Mouse (Mus musculus): ENCODE results near the gene Rpl37a. TPM values are rescaled to one million over a fixed set of nuclear protein-coding genes. Genes with fewer than 3 reads are reported as not detected.
A peak's percentile ranks its signal among the peaks of the same experiment; 100 is the strongest.

The Rpl37a gene
- polyA plus RNA-seq, 1 experiment: 870 TPM

- TF ChIP-seq CTCF (IDR thresholded peaks at IDR 0.05; ENCODE audit: borderline replicate concordance, control insufficient read depth, extremely low read depth, insufficient read depth, low read length, poor library complexity) (no peak), POLR2A (IDR thresholded peaks at IDR 0.05; ENCODE audit: control insufficient read depth, extremely low read depth, insufficient read depth, low read length, poor library complexity) (no peak)
- H3K27me3 ChIP-seq (ENCODE audit: control insufficient read depth, insufficient read depth, low read length): no peaks in the 10 kb centered on the region
- under 1% methylated on average over 17 of the region's 17 CpGs for WGBS
- peak overlapping the region; percentile 88 for H3K4me3 ChIP-seq (ENCODE audit: control insufficient read depth, insufficient read depth, low read length)
- H3K4me1 ChIP-seq (replicated peaks; ENCODE audit: control insufficient read depth, insufficient read depth, low read length): peaks cover 10% of the 10 kb centered on the region
- H3K36me3 ChIP-seq (ENCODE audit: control insufficient read depth, insufficient read depth, low read length): peaks cover 27% of the 10 kb centered on the region
- H3K27ac ChIP-seq (ENCODE audit: control insufficient read depth, insufficient read depth, low read length): peak overlapping the region; percentile 58
- DNase-seq: no peak
These were observed 594 bp downstream of the Rpl37a start for GRCm38 (mm10) chr1:72711684-72712083.

- no peak overlapping the region for H3K27ac ChIP-seq (ENCODE audit: control insufficient read depth, insufficient read depth, low read length)
- no peak for TF ChIP-seq CTCF (IDR thresholded peaks at IDR 0.05; ENCODE audit: borderline replicate concordance, control insufficient read depth, extremely low read depth, insufficient read depth, low read length, poor library complexity)
- TF ChIP-seq POLR2A (IDR thresholded peaks at IDR 0.05; ENCODE audit: control insufficient read depth, extremely low read depth, insufficient read depth, low read length, poor library complexity): no peak
- H3K27me3 ChIP-seq (ENCODE audit: control insufficient read depth, insufficient read depth, low read length): no peaks in the 10 kb centered on the region
- WGBS: 95% methylated on average over 4 of the region's 4 CpGs
- peaks cover 10% of the 10 kb centered on the region for H3K4me1 ChIP-seq (replicated peaks; ENCODE audit: control insufficient read depth, insufficient read depth, low read length)
- peaks cover 27% of the 10 kb centered on the region for H3K36me3 ChIP-seq (ENCODE audit: control insufficient read depth, insufficient read depth, low read length)
- H3K4me3 ChIP-seq (ENCODE audit: control insufficient read depth, insufficient read depth, low read length): no peak overlapping the region
- DNase-seq: no peak
These were observed 3.5 kb downstream of the Rpl37a start for GRCm38 (mm10) chr1:72714547-72714946.

GRCm38 (mm10) chr1:72715065-72715464, 4.0 kb downstream of the Rpl37a start:
- 91% methylated on average over 1 of the region's 1 CpGs for WGBS
- H3K27me3 ChIP-seq (ENCODE audit: control insufficient read depth, insufficient read depth, low read length): no peaks in the 10 kb centered on the region
- DNase-seq: no peak
- H3K4me1 ChIP-seq (replicated peaks; ENCODE audit: control insufficient read depth, insufficient read depth, low read length): peaks cover 10% of the 10 kb centered on the region
- H3K36me3 ChIP-seq (ENCODE audit: control insufficient read depth, insufficient read depth, low read length): peaks cover 27% of the 10 kb centered on the region
- no peak for TF ChIP-seq CTCF (IDR thresholded peaks at IDR 0.05; ENCODE audit: borderline replicate concordance, control insufficient read depth, extremely low read depth, insufficient read depth, low read length, poor library complexity)
- no peak for TF ChIP-seq POLR2A (IDR thresholded peaks at IDR 0.05; ENCODE audit: control insufficient read depth, extremely low read depth, insufficient read depth, low read length, poor library complexity)
- H3K27ac ChIP-seq (ENCODE audit: control insufficient read depth, insufficient read depth, low read length): no peak overlapping the region
- H3K4me3 ChIP-seq (ENCODE audit: control insufficient read depth, insufficient read depth, low read length): no peak overlapping the region

- Histone ChIP-seq H3K36me3 (ENCODE audit: control insufficient read depth, insufficient read depth, low read length) (peaks cover 27% of the 10 kb centered on the region), H3K4me3 (ENCODE audit: control insufficient read depth, insufficient read depth, low read length) (no peak overlapping the region), H3K27ac (ENCODE audit: control insufficient read depth, insufficient read depth, low read length) (no peak overlapping the region), H3K27me3 (ENCODE audit: control insufficient read depth, insufficient read depth, low read length) (no peaks in the 10 kb centered on the region), H3K4me1 (replicated peaks; ENCODE audit: control insufficient read depth, insufficient read depth, low read length) (peaks cover 7% of the 10 kb centered on the region)
- TF ChIP-seq CTCF (IDR thresholded peaks at IDR 0.05; ENCODE audit: borderline replicate concordance, control insufficient read depth, extremely low read depth, insufficient read depth, low read length, poor library complexity) (no peak), POLR2A (IDR thresholded peaks at IDR 0.05; ENCODE audit: control insufficient read depth, extremely low read depth, insufficient read depth, low read length, poor library complexity) (no peak)
- WGBS: 94% methylated on average over 3 of the region's 3 CpGs
- no peak for DNase-seq
These were observed 4.7 kb downstream of the Rpl37a start for GRCm38 (mm10) chr1:72715593-72716361.

GRCm38 (mm10) chr1:72716421-72716820, 5.3 kb downstream of the Rpl37a start:
- H3K27me3 ChIP-seq (ENCODE audit: control insufficient read depth, insufficient read depth, low read length): no peaks in the 10 kb centered on the region
- peaks cover 7% of the 10 kb centered on the region for H3K4me1 ChIP-seq (replicated peaks; ENCODE audit: control insufficient read depth, insufficient read depth, low read length)
- WGBS: 91% methylated on average over 2 of the region's 2 CpGs
- no peak overlapping the region for H3K27ac ChIP-seq (ENCODE audit: control insufficient read depth, insufficient read depth, low read length)
- peaks cover 27% of the 10 kb centered on the region for H3K36me3 ChIP-seq (ENCODE audit: control insufficient read depth, insufficient read depth, low read length)
- TF ChIP-seq POLR2A (IDR thresholded peaks at IDR 0.05; ENCODE audit: control insufficient read depth, extremely low read depth, insufficient read depth, low read length, poor library complexity) (no peak), CTCF (IDR thresholded peaks at IDR 0.05; ENCODE audit: borderline replicate concordance, control insufficient read depth, extremely low read depth, insufficient read depth, low read length, poor library complexity) (no peak)
- no peak overlapping the region for H3K4me3 ChIP-seq (ENCODE audit: control insufficient read depth, insufficient read depth, low read length)
- DNase-seq: no peak

- H3K36me3 ChIP-seq (ENCODE audit: control insufficient read depth, insufficient read depth, low read length): peaks cover 27% of the 10 kb centered on the region
- no peak for TF ChIP-seq POLR2A (IDR thresholded peaks at IDR 0.05; ENCODE audit: control insufficient read depth, extremely low read depth, insufficient read depth, low read length, poor library complexity)
- no peak for TF ChIP-seq CTCF (IDR thresholded peaks at IDR 0.05; ENCODE audit: borderline replicate concordance, control insufficient read depth, extremely low read depth, insufficient read depth, low read length, poor library complexity)
- no peaks in the 10 kb centered on the region for H3K27me3 ChIP-seq (ENCODE audit: control insufficient read depth, insufficient read depth, low read length)
- H3K4me1 ChIP-seq (replicated peaks; ENCODE audit: control insufficient read depth, insufficient read depth, low read length): peaks cover 7% of the 10 kb centered on the region
- H3K27ac ChIP-seq (ENCODE audit: control insufficient read depth, insufficient read depth, low read length): no peak overlapping the region
- no peak overlapping the region for H3K4me3 ChIP-seq (ENCODE audit: control insufficient read depth, insufficient read depth, low read length)
- DNase-seq: peak; percentile 66
- 16% methylated on average over 5 of the region's 5 CpGs for WGBS
These were observed 5.8 kb downstream of the Rpl37a start for GRCm38 (mm10) chr1:72716926-72717325.

Data from thymus, adult 2 months (tissue).